Mouse (Mus musculus) stomach, embryonic 15.5 days (tissue): ENCODE measurements around the gene 4833427G06Rik. TPM values are rescaled to one million over a fixed set of nuclear protein-coding genes. Genes with fewer than 3 reads are reported as not detected.

ENCODE experiments used
- ATAC-seq: fragments of 200-750 bp; cut with Nextera tagmentation; 2 replicates; pipeline ENCODE4 v1.8.0; 2017; ENCODE audit warnings: low read depth, moderate number of reproducible peaks, moderate TSS enrichment; ENCODE audit not compliant: insufficient read depth, low FRiP score
- H3K27ac ChIP-seq: fragments of 300-500 bp; sonication (generic); 2 replicates; pipeline ENCODE4 v1.5.1; 2015; ENCODE audit warnings: mild to moderate bottlenecking, inconsistent platforms
- H3K27me3 ChIP-seq: fragments of 300-500 bp; sonication (generic); replicated peaks from 2 replicates; pipeline ENCODE4 v1.6.1; 2015; ENCODE audit warnings: inconsistent platforms
- H3K36me3 ChIP-seq: fragments of 300-500 bp; sonication (generic); 2 replicates; pipeline ENCODE4 v1.6.1; 2015; ENCODE audit warnings: inconsistent platforms
- H3K4me1 ChIP-seq: fragments of 300-500 bp; sonication (generic); 2 replicates; pipeline ENCODE4 v1.6.1; 2015; ENCODE audit warnings: inconsistent platforms
- H3K4me2 ChIP-seq: fragments of 300-500 bp; sonication (generic); 2 replicates; pipeline ENCODE4 v1.6.1; 2015; ENCODE audit warnings: mild to moderate bottlenecking, inconsistent platforms
- H3K4me3 ChIP-seq: fragments of 300-500 bp; sonication (generic); replicated peaks from 2 replicates; pipeline ENCODE4 v1.5.1; 2015; ENCODE audit warnings: inconsistent platforms
- H3K9ac ChIP-seq: fragments of 300-500 bp; sonication (generic); 2 replicates; pipeline ENCODE4 v1.6.1; 2015; ENCODE audit warnings: inconsistent platforms
- H3K9me3 ChIP-seq: fragments of 300-500 bp; sonication (generic); 2 replicates; pipeline ENCODE4 v1.6.1; 2016; ENCODE audit warnings: inconsistent platforms
- WGBS: fragments of 180-500 bp; shearing (Covaris S2); methylation state at CpG from one replicate; pipeline ENCODE4 v1.1.7; 2015; 5-methylcytosine and 5-hydroxymethylcytosine counted together
- microRNA counts: library from miRNA; unstranded; fragments of <30 nt; microRNA quantifications from one replicate; lab custom pipeline; 2016
- microRNA-seq: library from miRNA; unstranded; fragments of <30 nt; microRNA quantifications from one replicate; pipeline ENCODE4, GENCODE M21; 2016
- polyA plus RNA-seq: library from polyadenylated mRNA; unstranded; fragments of >200 nt; fragmentation: Nextera tagmentation; extraction: Ambion mirVana; gene quantifications from 2 replicates; pipeline ENCODE4 v1.2.1, GENCODE M21; 2015

4833427G06Rik gene
- polyA plus RNA-seq, 1 experiment from 2014 or later, result not detected

GRCm38 (mm10) chr9:51058951-51059521 lies 42.8 kb downstream of the 4833427G06Rik start:
- Histone ChIP-seq H3K9me3 (no peaks in the 10 kb centered on the region), H3K4me2 (no peak overlapping the region), H3K27me3 (no peaks in the 10 kb centered on the region), H3K27ac (no peak overlapping the region), H3K4me1 (no peaks in the 10 kb centered on the region), H3K36me3 (no peaks in the 10 kb centered on the region), H3K4me3 (no peak overlapping the region), H3K9ac (no peak overlapping the region)
- no peak for ATAC-seq
- WGBS, result 66% methylated on average over 4 of the region's 4 CpGs

GRCm38 (mm10) chr9:51056360-51057324 lies 45.2 kb downstream of the 4833427G06Rik start:
- Histone ChIP-seq H3K9ac (no peak overlapping the region), H3K27ac (no peak overlapping the region), H3K4me2 (no peak overlapping the region), H3K36me3 (no peaks in the 10 kb centered on the region), H3K4me1 (no peaks in the 10 kb centered on the region), H3K9me3 (no peaks in the 10 kb centered on the region), H3K27me3 (no peaks in the 10 kb centered on the region), H3K4me3 (no peak overlapping the region)
- ATAC-seq, result no peak
- 63% methylated on average over 3 of the region's 3 CpGs for WGBS

- Histone ChIP-seq H3K4me1 (no peaks in the 10 kb centered on the region), H3K4me3 (no peak overlapping the region), H3K9ac (no peak overlapping the region), H3K27me3 (no peaks in the 10 kb centered on the region), H3K4me2 (no peak overlapping the region), H3K9me3 (no peaks in the 10 kb centered on the region), H3K27ac (no peak overlapping the region), H3K36me3 (no peaks in the 10 kb centered on the region)
- WGBS, result 61% methylated on average over 3 of the region's 3 CpGs
- no peak for ATAC-seq
Observed at GRCm38 (mm10) chr9:51052180-51052579, 49.7 kb downstream of the 4833427G06Rik start.

- ATAC-seq, result no peak
- Histone ChIP-seq H3K9ac (no peak overlapping the region), H3K4me3 (no peak overlapping the region), H3K9me3 (no peaks in the 10 kb centered on the region), H3K27ac (no peak overlapping the region), H3K27me3 (no peaks in the 10 kb centered on the region), H3K4me1 (no peaks in the 10 kb centered on the region), H3K4me2 (no peak overlapping the region), H3K36me3 (no peaks in the 10 kb centered on the region)
- 73% methylated on average over 6 of the region's 6 CpGs for WGBS
Observed at GRCm38 (mm10) chr9:51042136-51042535, 59.7 kb downstream of the 4833427G06Rik start.

GRCm38 (mm10) chr9:51041491-51041980 lies 60.3 kb downstream of the 4833427G06Rik start:
- Histone ChIP-seq H3K4me3 (no peak overlapping the region), H3K4me2 (no peak overlapping the region), H3K9ac (no peak overlapping the region), H3K27ac (no peak overlapping the region), H3K9me3 (no peaks in the 10 kb centered on the region), H3K4me1 (no peaks in the 10 kb centered on the region), H3K36me3 (no peaks in the 10 kb centered on the region), H3K27me3 (no peaks in the 10 kb centered on the region)
- WGBS, result 84% methylated on average over 7 of the region's 7 CpGs
- no peak for ATAC-seq

GRCm38 (mm10) chr9:51032785-51033529 lies 68.9 kb downstream of the 4833427G06Rik start:
- H3K9me3 ChIP-seq, result no peaks in the 10 kb centered on the region
- H3K27me3 ChIP-seq, result no peaks in the 10 kb centered on the region
- 67% methylated on average over 3 of the region's 3 CpGs for WGBS
- no peaks in the 10 kb centered on the region for H3K36me3 ChIP-seq
- ATAC-seq, result no peak
- H3K4me1 ChIP-seq, result no peaks in the 10 kb centered on the region
- no peak overlapping the region for H3K4me2 ChIP-seq
- no peak overlapping the region for H3K27ac ChIP-seq
- H3K9ac ChIP-seq, result no peak overlapping the region
- H3K4me3 ChIP-seq, result no peak overlapping the region

GRCm38 (mm10) chr9:51032291-51032690 lies 69.6 kb downstream of the 4833427G06Rik start:
- WGBS, result 67% methylated on average over 8 of the region's 8 CpGs
- no peak for ATAC-seq
- H3K27me3 ChIP-seq, result no peaks in the 10 kb centered on the region

GRCm38 (mm10) chr9:51031603-51032002 lies 70.3 kb downstream of the 4833427G06Rik start:
- no peaks in the 10 kb centered on the region for H3K27me3 ChIP-seq
- WGBS, result 48% methylated on average over 6 of the region's 6 CpGs
- no peaks in the 10 kb centered on the region for H3K9me3 ChIP-seq
- no peak overlapping the region for H3K4me2 ChIP-seq
- no peaks in the 10 kb centered on the region for H3K4me1 ChIP-seq
- no peak overlapping the region for H3K9ac ChIP-seq
- H3K36me3 ChIP-seq, result no peaks in the 10 kb centered on the region
- no peak for ATAC-seq
- no peak overlapping the region for H3K4me3 ChIP-seq
- H3K27ac ChIP-seq, result no peak overlapping the region

More at GRCm38 (mm10) chr9:51032291-51032690, 69.6 kb downstream of the 4833427G06Rik start:
- Histone ChIP-seq H3K9me3 (no peaks in the 10 kb centered on the region), H3K36me3 (no peaks in the 10 kb centered on the region), H3K27ac (no peak overlapping the region), H3K4me1 (no peaks in the 10 kb centered on the region), H3K4me3 (no peak overlapping the region), H3K4me2 (no peak overlapping the region), H3K9ac (no peak overlapping the region)

MicroRNA genes within 50 kb of the gene (microRNA counts, 519-probe panel; counts per million panel counts)
- 2,257 counts per million, percentile 39 among the panel's probes with 10 or more counts for microRNA mmu-miR-34b-3p (lab: Ali Mortazavi, UCI)
- 2,310 counts per million, percentile 44 among the panel's probes with 10 or more counts for microRNA mmu-miR-34b-5p (lab: Ali Mortazavi, UCI)
- microRNA mmu-miR-34c (lab: Ali Mortazavi, UCI), result 3,027 counts per million, percentile 77 among the panel's probes with 10 or more counts

Small RNA genes within 50 kb of the gene (microRNA-seq; reads per million reads assigned to microRNA genes)
- gene Mir34b (13.9 reads per million, percentile 30 among the genes with 10 or more reads in this experiment), gene Mir34c (330 reads per million, percentile 64 among the genes with 10 or more reads in this experiment)

Other genes with a start within 250 kb of the 4833427G06Rik start
- gene Sik2, start 93.0 kb downstream of the 4833427G06Rik start, polyA plus RNA-seq, result 18.5 and 18.9 TPM in 2 replicates
- not detected in 2 replicates for gene Btg4, start 41.2 kb downstream of the 4833427G06Rik start, polyA plus RNA-seq
- gene Layn, start 25.0 kb downstream of the 4833427G06Rik start, polyA plus RNA-seq, result 4.7 TPM in 2 replicates
- 0.04 and 0.05 TPM in 2 replicates for gene Gm32742, start 63.4 kb upstream of the 4833427G06Rik start, polyA plus RNA-seq
- 0.23 and 0.26 TPM in 2 replicates for gene Pou2af1, start 111.6 kb upstream of the 4833427G06Rik start, polyA plus RNA-seq
- gene Colca2, start 176.5 kb upstream of the 4833427G06Rik start, polyA plus RNA-seq, result 6.3 and 6.7 TPM in 2 replicates
- gene 1810046K07Rik, start 226.8 kb upstream of the 4833427G06Rik start, polyA plus RNA-seq, result 0.50 and 0.72 TPM in 2 replicates